Mouse (Mus musculus): Measurements from ENCODE around the gene Gm21616. TPM values are rescaled to one million over a fixed set of nuclear protein-coding genes. Genes with fewer than 3 reads are reported as not detected.

The Gm21616 gene
- polyA plus RNA-seq (2012; ENCODE audit: low replicate concordance), result not detected in 2 replicates

DNA sequence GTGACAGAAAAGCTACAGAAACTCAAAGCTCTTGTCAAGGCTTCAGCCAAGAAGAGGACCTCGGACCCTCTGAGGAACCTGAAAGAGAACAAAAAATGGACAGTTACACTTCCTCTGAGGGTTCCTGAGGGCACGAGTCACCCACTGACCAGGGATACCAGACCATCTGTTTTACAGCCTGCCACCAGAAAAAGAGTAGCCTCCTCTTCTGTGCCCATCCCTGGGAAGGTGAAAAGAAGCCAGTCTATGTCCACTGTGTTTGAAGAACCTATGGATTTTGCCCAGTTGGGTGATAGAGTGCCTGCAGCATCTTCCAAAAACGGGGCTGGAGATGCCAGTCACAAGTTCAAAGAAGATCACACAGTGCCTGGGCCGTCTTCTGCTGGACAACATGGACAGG is at the start of gene Gm21616:
Gene Gm21616 (plus strand): TSS at position 301 of the 400 bp plus-strand sequence.

